In genomic region chr1:76705556-76705955, GRCm38 (mm10) we compare ENCODE assay signal across 32 mouse cellular contexts.
DNase-seq lines count a peak whose midpoint lies in the region; ATAC-seq and TF ChIP-seq lines count a peak whose summit lies in the region.
"Had no signal": no experiment of that assay in that cellular context is flagged by ENCODE, and none has a peak within 500 bp of the region (broad histone marks: within the 10 kb centered on the region; RNA-seq: fewer than 3 reads in every experiment).

No protein-coding gene starts in this region.

- no peaks in the 10 kb centered on the region for H3K27me3 ChIP-seq in embryonic facial prominence, embryonic 14.5 days (replicated peaks; ENCODE audit: control insufficient read depth, insufficient read depth, low read length)
- H3K27me3 ChIP-seq in embryonic facial prominence, embryonic 10.5 days (replicated peaks; ENCODE audit: low read depth, poor library complexity, severe bottlenecking): no peaks in the 10 kb centered on the region
- no peaks in the 10 kb centered on the region for H3K27me3 ChIP-seq in midbrain, postnatal 0 days (ENCODE audit: insufficient read depth, low read length)
- no peaks in the 10 kb centered on the region for H3K27me3 ChIP-seq in midbrain, embryonic 11.5 days (ENCODE audit: control insufficient read depth, insufficient read depth, low read length)
- no peaks in the 10 kb centered on the region for H3K27me3 ChIP-seq in forebrain, embryonic 16.5 days (replicated peaks; ENCODE audit: control insufficient read depth, insufficient read depth, low read length)
- H3K27me3 ChIP-seq: embryonic facial prominence, embryonic 12.5 days; heart, embryonic 12.5 days; limb, embryonic 15.5 days; liver, embryonic 13.5 days; megakaryocyte, embryonic 14.5 days; midbrain, embryonic 15.5 days; neural tube, embryonic 12.5 days had no signal

- ATAC-seq in embryonic facial prominence, embryonic 14.5 days (ENCODE audit: low read depth): no peak
- no peak for ATAC-seq in midbrain, postnatal 0 days (ENCODE audit: low FRiP score)
- no peak for ATAC-seq in midbrain, embryonic 11.5 days (ENCODE audit: low FRiP score)
- peak; percentile 88 for ATAC-seq in forebrain, embryonic 16.5 days
- ATAC-seq: inflammation-experienced regulatory T-cells, adult 6 months; lung, postnatal 0 days; midbrain, embryonic 15.5 days; Patski had no signal

- no peak overlapping the region for H3K4me2 ChIP-seq in embryonic facial prominence, embryonic 14.5 days (ENCODE audit: low read depth, low read length)
- no peak overlapping the region for H3K4me2 ChIP-seq in midbrain, postnatal 0 days (ENCODE audit: low read depth, low read length, poor library complexity, severe bottlenecking)
- no peak overlapping the region for H3K4me2 ChIP-seq in midbrain, embryonic 11.5 days
- H3K4me2 ChIP-seq in forebrain, embryonic 16.5 days (ENCODE audit: low read length): no peak overlapping the region
- H3K4me2 ChIP-seq: embryonic facial prominence, embryonic 12.5 days; heart, embryonic 12.5 days; hindbrain, embryonic 14.5 days; limb, embryonic 15.5 days; liver, embryonic 13.5 days; midbrain, embryonic 15.5 days; neural tube, embryonic 12.5 days had no signal

- TF ChIP-seq CTCF in midbrain, postnatal 0 days (IDR thresholded peaks at IDR 0.05): no peak
- no peak for TF ChIP-seq CTCF in gastrocnemius, adult 2 months (IDR thresholded peaks at IDR 0.05)

- no peaks in the 10 kb centered on the region for H3K36me3 ChIP-seq in embryonic facial prominence, embryonic 14.5 days (ENCODE audit: control insufficient read depth, insufficient read depth, low read length)
- H3K36me3 ChIP-seq in embryonic facial prominence, embryonic 10.5 days (replicated peaks): no peaks in the 10 kb centered on the region
- H3K36me3 ChIP-seq in midbrain, postnatal 0 days (ENCODE audit: insufficient read depth, low read length): no peaks in the 10 kb centered on the region
- no peaks in the 10 kb centered on the region for H3K36me3 ChIP-seq in midbrain, embryonic 11.5 days (ENCODE audit: control insufficient read depth, insufficient read depth, low read length)
- no peaks in the 10 kb centered on the region for H3K36me3 ChIP-seq in forebrain, embryonic 16.5 days (ENCODE audit: control insufficient read depth, insufficient read depth)
- H3K36me3 ChIP-seq: embryonic facial prominence, embryonic 12.5 days; heart, embryonic 12.5 days; limb, embryonic 10.5 days; limb, embryonic 15.5 days; liver, embryonic 13.5 days; midbrain, embryonic 15.5 days; neural tube, embryonic 12.5 days had no signal

- WGBS in embryonic facial prominence, embryonic 14.5 days: 35% methylated on average over 2 of the region's 2 CpGs
- 42% methylated on average over 2 of the region's 2 CpGs for WGBS in embryonic facial prominence, embryonic 10.5 days
- 51% methylated on average over 2 of the region's 2 CpGs for WGBS in midbrain, postnatal 0 days
- WGBS in midbrain, embryonic 11.5 days: 65% methylated on average over 2 of the region's 2 CpGs
- WGBS in forebrain, embryonic 16.5 days: 4% methylated on average over 2 of the region's 2 CpGs

- intact Hi-C loops in gastrocnemius, adult 2 months (cut with DNase I): no loop called here

- no peak overlapping the region for H3K9ac ChIP-seq in embryonic facial prominence, embryonic 14.5 days (ENCODE audit: low read depth, low read length)
- no peak overlapping the region for H3K9ac ChIP-seq in midbrain, postnatal 0 days (replicated peaks; ENCODE audit: low read length, poor library complexity, severe bottlenecking)
- no peak overlapping the region for H3K9ac ChIP-seq in midbrain, embryonic 11.5 days (ENCODE audit: low read length)
- H3K9ac ChIP-seq in forebrain, embryonic 16.5 days (replicated peaks; ENCODE audit: low read depth, low read length): no peak overlapping the region
- H3K9ac ChIP-seq: embryonic facial prominence, embryonic 12.5 days; heart, embryonic 12.5 days; hindbrain, embryonic 14.5 days; limb, embryonic 15.5 days; liver, embryonic 13.5 days; midbrain, embryonic 15.5 days; neural tube, embryonic 12.5 days had no signal

- H3K27ac ChIP-seq in embryonic facial prominence, embryonic 14.5 days (replicated peaks; ENCODE audit: low read depth, low read length): no peak overlapping the region
- no peak overlapping the region for H3K27ac ChIP-seq in embryonic facial prominence, embryonic 10.5 days (replicated peaks)
- H3K27ac ChIP-seq in midbrain, postnatal 0 days (ENCODE audit: low read depth, low read length): no peak overlapping the region
- H3K27ac ChIP-seq in midbrain, embryonic 11.5 days (ENCODE audit: low read depth, low read length): no peak overlapping the region
- no peak overlapping the region for H3K27ac ChIP-seq in forebrain, embryonic 16.5 days (ENCODE audit: low read length)
- no peak overlapping the region for H3K27ac ChIP-seq in gastrocnemius, adult 2 months
- H3K27ac ChIP-seq: embryonic facial prominence, embryonic 12.5 days; heart, adult 2 months; hindbrain, embryonic 14.5 days; layer of hippocampus, adult 2 months; limb, embryonic 10.5 days; limb, embryonic 15.5 days; liver, embryonic 13.5 days; midbrain, embryonic 15.5 days; neural tube, embryonic 12.5 days had no signal

- H3K9me3 ChIP-seq in embryonic facial prominence, embryonic 14.5 days (ENCODE audit: control insufficient read depth, low read length): no peaks in the 10 kb centered on the region
- no peaks in the 10 kb centered on the region for H3K9me3 ChIP-seq in embryonic facial prominence, embryonic 10.5 days
- no peaks in the 10 kb centered on the region for H3K9me3 ChIP-seq in midbrain, postnatal 0 days (ENCODE audit: low read length)
- no peaks in the 10 kb centered on the region for H3K9me3 ChIP-seq in midbrain, embryonic 11.5 days (ENCODE audit: control insufficient read depth, low read length)
- no peaks in the 10 kb centered on the region for H3K9me3 ChIP-seq in forebrain, embryonic 16.5 days (ENCODE audit: control insufficient read depth, low read length)
- H3K9me3 ChIP-seq: embryonic facial prominence, embryonic 12.5 days; heart, embryonic 12.5 days; limb, embryonic 10.5 days; limb, embryonic 15.5 days; liver, embryonic 13.5 days; megakaryocyte, embryonic 14.5 days; midbrain, embryonic 15.5 days; neural tube, embryonic 12.5 days had no signal

- peak; percentile 26 for DNase-seq in embryonic facial prominence, embryonic 14.5 days (ENCODE audit: low spot score)
- no peak for DNase-seq in embryonic facial prominence, embryonic 10.5 days (ENCODE audit: low spot score)
- peak; percentile 25 for DNase-seq in midbrain, postnatal 0 days (ENCODE audit: low spot score)
- DNase-seq in midbrain, embryonic 11.5 days (ENCODE audit: low spot score, missing footprints): no peak
- DNase-seq in gastrocnemius, adult 2 months: no peak
- DNase-seq in yolk sac, embryonic 10.5 days (ENCODE audit: low spot score): no peak
- DNase-seq: adrenal gland, postnatal 10 days; cerebellum, adult 18-20 months; cerebellum, postnatal 36 days; gastrocnemius, postnatal 36 days; heart, adult 2 months; heart, postnatal 4 days; kidney, adult 18-20 months; kidney, postnatal 36 days; liver, embryonic 13.5 days; lung, adult 18-20 months; lung, postnatal 4 days; right cerebral cortex, postnatal 14 days; thymus, postnatal 4 days had no signal

- no peak overlapping the region for H3K4me3 ChIP-seq in embryonic facial prominence, embryonic 14.5 days (ENCODE audit: low read depth, low read length)
- H3K4me3 ChIP-seq in embryonic facial prominence, embryonic 10.5 days: no peak overlapping the region
- no peak overlapping the region for H3K4me3 ChIP-seq in midbrain, postnatal 0 days (ENCODE audit: low read depth, low read length)
- no peak overlapping the region for H3K4me3 ChIP-seq in midbrain, embryonic 11.5 days (ENCODE audit: low read depth, low read length)
- H3K4me3 ChIP-seq in forebrain, embryonic 16.5 days (replicated peaks; ENCODE audit: low read length): no peak overlapping the region
- H3K4me3 ChIP-seq in gastrocnemius, adult 2 months: no peak overlapping the region
- H3K4me3 ChIP-seq: embryonic facial prominence, embryonic 12.5 days; heart, adult 2 months; heart, embryonic 12.5 days; layer of hippocampus, adult 2 months; limb, embryonic 10.5 days; limb, embryonic 15.5 days; liver, embryonic 13.5 days; megakaryocyte, embryonic 14.5 days; midbrain, embryonic 15.5 days; neural tube, embryonic 12.5 days had no signal

- H3K4me1 ChIP-seq in embryonic facial prominence, embryonic 14.5 days (ENCODE audit: control insufficient read depth, insufficient read depth, low read length): no peaks in the 10 kb centered on the region
- 0 out of 2 replicates have a peak, but pooled peaks cover 4% of the 10 kb centered on the region for H3K4me1 ChIP-seq in embryonic facial prominence, embryonic 10.5 days
- 0 out of 2 replicates have a peak, but pooled peaks cover 4% of the 10 kb centered on the region for H3K4me1 ChIP-seq in midbrain, postnatal 0 days (ENCODE audit: insufficient read depth, low read length)
- H3K4me1 ChIP-seq in midbrain, embryonic 11.5 days (ENCODE audit: control insufficient read depth, insufficient read depth, low read length): no peaks in the 10 kb centered on the region
- 0 out of 2 replicates have a peak, but pooled peaks cover 2% of the 10 kb centered on the region for H3K4me1 ChIP-seq in forebrain, embryonic 16.5 days (replicated peaks; ENCODE audit: control insufficient read depth, insufficient read depth, low read length)
- H3K4me1 ChIP-seq: heart, embryonic 12.5 days; limb, embryonic 10.5 days; limb, embryonic 15.5 days; liver, embryonic 13.5 days; megakaryocyte, embryonic 14.5 days; midbrain, embryonic 15.5 days; neural tube, embryonic 12.5 days had no signal

Comparison
In these comparisons a context has a peak if more than half of its experiments do, and no peak if none do; other contexts are left out.
1. DNase-seq: peak in embryonic facial prominence, embryonic 14.5 days (single experiment) and midbrain, postnatal 0 days (single experiment); none in embryonic facial prominence, embryonic 10.5 days (single experiment), midbrain, embryonic 11.5 days (single experiment), gastrocnemius, adult 2 months (single experiment) and yolk sac, embryonic 10.5 days (single experiment).